Mouse (Mus musculus): ENCODE results near the gene Isl1.

DNA sequence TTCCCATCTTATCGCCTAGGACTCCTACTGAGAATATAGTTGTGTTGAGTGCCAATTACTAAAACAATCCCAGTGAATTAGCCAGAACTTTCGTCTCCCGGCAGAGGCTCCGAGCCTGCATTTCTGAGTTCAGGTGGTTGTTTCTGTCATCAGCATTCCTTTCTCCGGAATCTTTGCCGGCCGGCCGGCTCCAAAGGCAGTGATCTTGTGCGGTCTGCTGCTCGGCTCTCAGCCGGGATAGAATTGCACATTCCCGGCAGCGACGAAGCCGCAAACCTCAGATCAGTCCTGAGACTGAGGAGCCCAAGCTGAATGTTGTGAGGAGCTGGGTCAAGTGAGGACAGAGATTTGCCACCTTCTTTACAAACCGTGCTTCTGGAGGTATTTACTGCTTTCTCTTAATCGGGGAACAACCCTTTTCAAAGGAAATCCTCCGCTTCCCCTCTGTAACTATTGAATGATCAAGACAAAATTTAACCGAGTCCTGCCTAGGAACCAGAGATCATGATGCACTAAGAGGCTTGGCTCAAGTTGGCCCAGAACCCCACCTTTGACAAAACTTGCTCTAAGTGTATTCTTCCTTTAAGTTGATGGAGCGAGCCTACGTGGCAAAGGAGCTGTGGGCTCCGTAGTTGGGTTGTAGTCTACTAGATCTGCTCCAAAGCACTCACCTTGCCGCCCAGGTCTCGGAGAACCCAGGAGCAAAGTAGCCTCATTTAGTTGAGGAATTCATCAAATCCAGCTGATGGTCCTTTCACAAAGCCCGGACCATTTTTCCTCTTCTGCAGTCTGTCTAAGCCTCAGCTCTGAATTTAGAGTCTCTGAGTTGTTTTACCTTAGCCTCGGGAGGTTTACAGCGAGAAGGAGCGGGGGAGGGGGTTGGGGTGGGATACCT lies 4.4 kb upstream of the Isl1 start:
- no peak for TF ChIP-seq POLR2A (IDR thresholded peaks at IDR 0.05; ENCODE audit: borderline replicate concordance, extremely low read depth, insufficient read depth, insufficient read length, poor library complexity, severe bottlenecking)
- no peak for TF ChIP-seq CTCF (IDR thresholded peaks at IDR 0.05; ENCODE audit: borderline replicate concordance, extremely low read depth, insufficient read depth, insufficient read length)
